Mouse (Mus musculus) lung, postnatal 0 days (tissue): ENCODE data around the gene Pdxk.

ENCODE experiments used
- CTCF ChIP-seq: IDR thresholded peaks from 2 replicates; pipeline ENCODE4 v1.5.1; 2016; ENCODE audit warnings: antibody characterized with exemption, mild to moderate bottlenecking
- EP300 ChIP-seq: IDR thresholded peaks from 2 replicates; pipeline ENCODE4 v1.6.1; 2016; ENCODE audit warnings: antibody characterized with exemption, mild to moderate bottlenecking, control low read depth

- TF ChIP-seq CTCF (no peak), EP300 (no peak)
Observed at GRCm38 (mm10) chr10:78460463-78460862, 4.3 kb downstream of the Pdxk start.
